Mouse (Mus musculus) G1E (cell line): ENCODE measurements around the gene Serpina3b. TPM values are rescaled to one million over a fixed set of nuclear protein-coding genes. Genes with fewer than 3 reads are reported as not detected.
"Not testable (repeated sequence)": the region's sequence is repeated elsewhere in the genome, so short reads cannot be mapped to it uniquely, and the experiment has no call there.

Experiments
- ATAC-seq: 2 replicates; pipeline ENCODE4 v1.8.0; 2016; ENCODE audit warnings: mild to moderate bottlenecking; ENCODE audit not compliant: insufficient number of reproducible peaks, poor library complexity, low FRiP score, severe bottlenecking; ENCODE audit errors: extremely low read depth
- DNase-seq: peaks from one replicate; pipeline ENCODE4 v3.0.0; 2012; ENCODE audit warnings: low spot score
- H3K27me3 ChIP-seq: 2 replicates; pipeline ENCODE4 v1.6.1; 2012; ENCODE audit warnings: mild to moderate bottlenecking, low read length, inconsistent platforms; ENCODE audit not compliant: insufficient read depth
- H3K36me3 ChIP-seq: replicated peaks from 2 replicates; pipeline ENCODE3; 2012; ENCODE audit warnings: mild to moderate bottlenecking, inconsistent platforms
- H3K4me1 ChIP-seq: 2 replicates; pipeline ENCODE4 v1.6.1; 2012; ENCODE audit warnings: low read depth, low read length, inconsistent platforms, mixed read lengths; ENCODE audit not compliant: insufficient read depth
- H3K4me3 ChIP-seq: 2 replicates; pipeline ENCODE4 v1.5.1; 2012; ENCODE audit warnings: low read depth, mild to moderate bottlenecking, inconsistent platforms, low read length, moderate library complexity, mixed read lengths
- H3K9me3 ChIP-seq: replicated peaks from 2 replicates; pipeline ENCODE4 v1.6.1; 2012; ENCODE audit warnings: inconsistent platforms
- CTCF ChIP-seq: IDR thresholded peaks from 2 replicates; pipeline ENCODE4 v1.5.1; 2012; ENCODE audit warnings: low read depth, low read length, inconsistent platforms, mixed read lengths
- GATA1 ChIP-seq: IDR thresholded peaks from 2 replicates; pipeline ENCODE4 v1.6.1; 2012; ENCODE audit warnings: borderline replicate concordance, low read length, inconsistent platforms, mixed read lengths
- GATA2 ChIP-seq: IDR thresholded peaks from 2 replicates; pipeline ENCODE4 v1.6.1; 2012; ENCODE audit warnings: low read depth, low read length, inconsistent platforms, borderline replicate concordance
- POLR2AphosphoS5 ChIP-seq: IDR thresholded peaks from 2 replicates; pipeline ENCODE4 v1.6.1; 2012; ENCODE audit warnings: low read depth, low read length, inconsistent platforms; ENCODE audit not compliant: insufficient replicate concordance
- TAL1 ChIP-seq: conservative IDR thresholded peaks from 2 replicates; pipeline ENCODE4 v1.6.1; 2012; ENCODE audit warnings: low read depth, low read length, inconsistent platforms, mixed read lengths
- polyA plus RNA-seq: library from polyadenylated mRNA; stranded (reverse); fragments of >175 nt; gene quantifications from 2 replicates; pipeline ENCODE4 v1.2.3, GENCODE M21; 2012
- total RNA-seq, 2 experiments: library from RNA; stranded (forward) in 1 of 2; stranded (reverse) in 1 of 2; fragments of 200-1000 nt in 1 of 2; fragments of >200 nt in 1 of 2; fragmentation: Nextera tagmentation in 1 of 2; gene quantifications; 2 replicates each; pipeline ENCODE4 v1.2.3; 2014 to 2017

Gene Serpina3b
- total and polyA plus RNA-seq, 3 experiments = 0.22 TPM; not detected in 2

DNA sequence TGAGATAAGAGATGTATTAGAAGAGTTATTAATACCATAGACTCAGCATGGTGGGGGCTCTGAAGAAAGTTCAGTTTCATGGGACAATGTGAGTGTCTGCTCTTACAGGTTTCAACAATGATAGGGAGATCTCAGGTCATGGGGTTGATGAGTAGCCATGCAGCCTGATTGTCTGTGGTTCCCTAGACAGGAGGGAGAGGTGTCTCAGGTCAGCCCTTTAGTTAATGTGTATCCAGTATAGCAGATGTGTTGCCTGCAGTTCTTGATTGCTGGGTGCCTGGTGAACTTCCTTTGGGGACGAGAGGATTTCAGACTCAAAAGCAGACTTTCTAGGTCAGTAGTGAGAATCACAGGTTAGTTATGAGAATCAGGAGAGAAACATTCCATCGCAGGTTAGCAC lies 19.3 kb upstream of the Serpina3b start:
- ATAC-seq = no peak
- no peaks in the 10 kb centered on the region for H3K27me3 ChIP-seq

DNA sequence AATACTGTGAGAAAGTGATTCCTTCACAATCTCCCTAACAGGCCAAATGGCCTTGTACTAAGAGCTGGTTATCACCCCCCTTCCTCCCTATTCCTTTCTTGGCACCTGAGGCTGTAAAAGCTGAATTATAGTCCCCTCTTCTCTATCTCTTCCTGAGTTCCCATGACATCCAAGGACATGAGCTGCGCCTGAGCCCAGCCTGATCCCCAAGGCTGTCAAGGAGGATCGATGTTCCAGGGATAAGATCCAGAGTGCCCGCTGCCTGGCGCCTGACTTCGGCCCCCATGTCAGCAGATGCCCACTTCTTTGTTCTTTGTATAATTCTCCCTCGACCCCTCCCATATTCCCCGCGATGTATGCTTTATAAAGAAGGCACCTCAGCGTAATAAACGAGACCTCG lies 15.5 kb upstream of the Serpina3b start, which contains the start of gene Serpina3a:
Serpina3a (plus strand) TSS at position 392 of the 400 bp plus-strand sequence.
- H3K9me3 ChIP-seq = peaks cover 65% of the 10 kb centered on the region
- H3K4me3 ChIP-seq, ATAC-seq, H3K4me1 ChIP-seq, H3K36me3 ChIP-seq, DNase-seq, H3K27me3 ChIP-seq: not testable (repeated sequence)

More for the DNA sequence above, 19.3 kb upstream of the Serpina3b start:
- Histone ChIP-seq H3K36me3 (no peaks in the 10 kb centered on the region), H3K4me1 (no peaks in the 10 kb centered on the region), H3K4me3 (no peak overlapping the region), H3K9me3 (peaks cover 52% of the 10 kb centered on the region)
- no peak for TF ChIP-seq CTCF
- TF ChIP-seq GATA1 = no peak
- TF ChIP-seq GATA2 = no peak
- TF ChIP-seq POLR2AphosphoS5 = no peak
- no peak for TF ChIP-seq TAL1
- DNase-seq = no peak

DNA sequence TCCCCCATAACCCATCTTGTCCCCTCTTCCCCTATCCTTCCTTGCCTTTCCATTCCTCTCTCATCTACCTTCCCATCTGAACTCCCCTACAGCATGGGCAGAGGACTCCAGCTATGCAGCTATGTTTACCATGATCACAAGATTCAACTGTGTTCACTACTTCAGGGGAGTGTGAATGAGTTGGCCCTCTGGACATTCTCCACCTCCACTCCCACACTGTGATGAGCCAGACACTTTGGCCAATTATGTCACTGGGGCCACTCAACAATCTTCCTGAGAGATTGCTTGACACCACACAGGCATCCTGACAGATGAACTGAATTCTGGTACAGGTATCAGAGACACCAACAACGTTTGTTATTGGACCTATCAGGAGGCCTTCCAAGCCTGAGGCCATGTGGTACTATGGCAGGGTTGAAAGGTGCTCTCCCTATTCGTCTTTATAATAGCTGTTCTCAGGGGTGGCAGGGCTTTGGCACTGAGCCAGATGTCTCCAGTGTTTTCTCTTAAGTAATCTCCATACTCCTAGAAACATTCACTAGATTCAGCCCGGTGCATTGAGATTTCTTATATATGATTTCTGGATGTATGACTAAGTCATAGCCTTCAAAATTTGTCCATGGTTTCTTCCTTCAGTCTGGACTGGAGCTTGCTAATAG lies 12.7 kb upstream of the Serpina3b start:
- Histone ChIP-seq H3K4me3 (no peak overlapping the region; the same call in 1 of the 2 replicates), H3K36me3 (no peaks in the 10 kb centered on the region), H3K27me3 (no peaks in the 10 kb centered on the region), H3K9me3 (peaks cover 63% of the 10 kb centered on the region), H3K4me1 (no peaks in the 10 kb centered on the region)
- ATAC-seq = no peak
- TF ChIP-seq CTCF (no peak), POLR2AphosphoS5 (no peak), TAL1 (no peak), GATA1 (no peak), GATA2 (no peak)
- DNase-seq = no peak

DNA sequence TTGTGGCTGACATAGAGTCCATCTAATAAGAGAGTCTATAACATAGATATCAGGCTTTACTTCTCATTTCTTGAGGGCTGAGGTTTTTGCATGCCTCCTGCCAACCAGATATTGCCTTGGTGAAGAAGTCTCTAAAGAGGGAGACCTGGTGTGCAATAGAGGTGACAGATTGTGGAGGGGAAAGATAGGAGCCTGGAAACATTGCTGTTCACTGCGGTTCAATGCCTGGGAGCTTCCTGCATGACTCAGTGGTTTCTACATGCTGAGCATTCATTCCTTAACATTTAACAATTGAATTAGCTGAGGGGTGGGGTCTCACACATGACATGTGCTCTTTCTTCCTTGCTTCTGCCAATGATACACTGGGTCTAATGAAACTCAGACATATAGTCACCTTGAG lies 4.7 kb upstream of the Serpina3b start:
- no peak for ATAC-seq
- Histone ChIP-seq H3K36me3 (no peaks in the 10 kb centered on the region), H3K4me3 (no peak overlapping the region), H3K4me1 (no peaks in the 10 kb centered on the region), H3K27me3 (no peaks in the 10 kb centered on the region), H3K9me3 (peaks cover 71% of the 10 kb centered on the region)
- TF ChIP-seq TAL1 = no peak
- no peak for TF ChIP-seq GATA1
- no peak for TF ChIP-seq POLR2AphosphoS5
- no peak for TF ChIP-seq GATA2
- no peak for TF ChIP-seq CTCF
- no peak for DNase-seq

DNA sequence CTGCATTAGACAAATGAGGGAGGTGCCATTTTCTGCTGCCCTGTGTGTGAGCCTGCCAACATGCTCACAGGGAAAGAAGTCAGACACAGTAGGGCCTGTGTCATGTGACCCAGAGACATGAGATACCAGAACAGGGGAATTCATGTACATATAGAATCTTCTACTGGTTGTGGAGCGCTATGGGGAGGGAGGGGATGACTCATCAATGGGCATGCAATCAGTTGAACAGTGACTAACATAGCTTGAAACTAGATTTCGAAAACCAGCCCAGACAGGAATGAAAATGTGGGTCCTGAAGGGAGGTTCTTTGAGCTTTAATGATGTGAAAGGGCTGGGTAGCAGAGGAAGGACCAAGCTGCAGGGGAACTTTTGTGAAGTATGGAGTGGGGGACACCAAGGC lies 3.8 kb upstream of the Serpina3b start:
- Histone ChIP-seq H3K36me3 (no peaks in the 10 kb centered on the region), H3K4me1 (no peaks in the 10 kb centered on the region), H3K27me3 (no peaks in the 10 kb centered on the region), H3K9me3 (peaks cover 73% of the 10 kb centered on the region), H3K4me3 (no peak overlapping the region)
- ATAC-seq = no peak
- no peak for TF ChIP-seq CTCF
- no peak for TF ChIP-seq GATA1
- no peak for TF ChIP-seq GATA2
- TF ChIP-seq TAL1 = no peak
- TF ChIP-seq POLR2AphosphoS5 = no peak
- no peak for DNase-seq

DNA sequence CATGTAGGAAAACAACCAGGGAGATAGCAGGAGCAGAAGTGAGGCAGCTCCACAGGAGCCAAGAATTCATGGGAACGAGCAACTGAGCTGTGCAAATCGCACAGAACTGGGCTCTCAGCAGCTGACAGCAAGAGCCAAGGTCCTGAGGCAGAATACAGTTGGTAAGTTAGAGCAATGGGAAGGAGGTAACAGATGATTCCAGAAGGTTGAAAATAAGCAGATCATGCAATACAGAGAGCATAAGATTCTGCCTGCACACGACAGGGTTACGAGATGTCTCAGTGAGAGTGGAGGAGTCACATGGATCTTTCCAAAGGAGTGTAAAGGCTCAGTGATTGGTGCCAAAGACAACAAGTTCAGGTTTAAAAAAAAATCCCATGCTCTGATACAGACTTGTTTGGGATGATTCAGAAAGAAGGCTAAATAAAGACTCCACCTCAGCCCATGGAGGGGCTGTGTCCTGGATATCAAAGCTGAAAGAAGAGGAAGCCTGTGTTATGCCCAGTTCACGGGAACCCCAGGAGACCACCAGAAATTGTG lies 2.7 kb upstream of the Serpina3b start:
- ATAC-seq (no peak), DNase-seq (no peak)
- Histone ChIP-seq H3K4me1 (no peaks in the 10 kb centered on the region), H3K9me3 (peaks cover 76% of the 10 kb centered on the region), H3K27me3 (no peaks in the 10 kb centered on the region), H3K36me3 (no peaks in the 10 kb centered on the region), H3K4me3 (no peak overlapping the region)
- TF ChIP-seq GATA2 (no peak), CTCF (no peak), TAL1 (no peak), GATA1 (no peak), POLR2AphosphoS5 (no peak)

DNA sequence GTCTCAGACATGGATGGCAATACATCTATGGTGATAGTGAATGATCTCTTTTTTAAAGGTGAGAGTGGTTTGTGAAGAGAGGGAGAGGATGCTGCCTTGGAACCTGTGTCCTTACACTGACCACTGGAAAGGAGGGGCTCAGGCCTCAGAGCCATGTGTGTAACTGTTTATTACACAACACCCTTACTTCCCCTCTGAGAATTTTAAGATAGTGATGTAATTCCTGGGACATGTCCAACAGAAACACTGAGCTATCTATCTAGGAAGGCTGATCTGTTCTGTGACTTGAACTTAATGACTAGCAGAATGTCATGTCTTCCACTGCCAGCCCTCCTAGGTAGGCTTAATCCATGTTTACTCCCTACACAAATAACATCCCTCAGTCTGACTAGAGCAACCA lies 3.2 kb downstream of the Serpina3b start:
- ATAC-seq (no peak), DNase-seq (no peak)
- no peaks in the 10 kb centered on the region for H3K4me1 ChIP-seq
- TF ChIP-seq GATA2 (no peak), TAL1 (no peak), CTCF (no peak), POLR2AphosphoS5 (no peak), GATA1 (no peak)
- H3K27me3 ChIP-seq = no peaks in the 10 kb centered on the region
- H3K9me3 ChIP-seq = peaks cover 58% of the 10 kb centered on the region
- H3K36me3 ChIP-seq = no peaks in the 10 kb centered on the region
- no peak overlapping the region for H3K4me3 ChIP-seq
